Mouse (Mus musculus) natural killer cell, adult 2 months (primary cell): ENCODE measurements around the gene Arpp21.

ENCODE experiments used
- DNase-seq, 2 experiments: peaks; one replicate each; pipeline ENCODE4 v3.0.0; 2022; ENCODE audit warnings: low spot score in 2 of 2

Gene Arpp21

DNA sequence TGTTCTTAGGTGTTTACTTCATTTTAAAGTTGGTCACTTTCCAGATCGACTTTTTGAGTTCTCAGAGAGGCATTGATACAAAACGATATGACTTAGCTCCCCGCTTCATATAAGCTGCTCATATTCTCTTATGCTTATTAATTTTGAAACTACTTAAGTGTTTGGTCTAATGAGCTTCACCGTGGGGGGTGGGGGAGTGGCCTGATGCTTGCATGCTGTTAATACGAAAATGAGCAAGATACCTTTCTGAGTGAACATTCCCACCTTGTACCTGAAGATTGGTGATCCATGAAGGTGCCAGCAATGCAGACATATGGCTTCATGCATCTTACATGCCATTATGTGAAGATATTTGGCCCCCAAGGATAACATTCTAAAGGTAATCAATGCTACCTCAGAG is 4.4 kb downstream of the Arpp21 start:
- DNase-seq: no peak

DNA sequence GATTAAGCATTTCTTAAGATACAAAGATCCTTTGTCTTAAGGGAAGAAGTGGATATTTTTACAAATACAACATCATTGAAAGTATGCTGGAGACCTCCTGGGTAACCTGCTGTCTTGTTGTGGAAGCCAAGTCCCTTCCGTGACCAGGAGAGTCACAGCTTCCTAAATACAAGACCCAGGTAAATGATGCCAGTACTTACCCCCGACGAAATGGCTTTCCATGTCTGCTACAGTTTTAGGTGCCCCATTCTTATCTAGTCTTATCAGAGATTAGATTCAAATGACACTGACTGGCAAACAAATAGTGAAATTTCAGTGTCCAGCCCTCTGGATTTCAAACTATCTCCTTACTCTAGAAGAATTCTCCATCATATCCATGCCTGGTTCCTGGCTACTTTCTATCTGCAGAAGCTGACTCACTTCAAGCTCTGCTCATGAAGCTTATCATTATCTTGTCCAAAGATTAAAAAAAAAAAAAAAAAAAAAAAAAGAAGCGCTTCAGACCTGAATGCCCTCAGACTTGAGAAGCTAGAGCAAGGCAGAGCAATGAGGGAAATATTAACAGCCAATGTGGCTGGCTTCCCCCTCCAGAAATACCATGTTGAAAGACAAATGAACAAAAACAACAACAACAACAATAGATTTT is 4.9 kb downstream of the Arpp21 start:
- no peak for DNase-seq

DNA sequence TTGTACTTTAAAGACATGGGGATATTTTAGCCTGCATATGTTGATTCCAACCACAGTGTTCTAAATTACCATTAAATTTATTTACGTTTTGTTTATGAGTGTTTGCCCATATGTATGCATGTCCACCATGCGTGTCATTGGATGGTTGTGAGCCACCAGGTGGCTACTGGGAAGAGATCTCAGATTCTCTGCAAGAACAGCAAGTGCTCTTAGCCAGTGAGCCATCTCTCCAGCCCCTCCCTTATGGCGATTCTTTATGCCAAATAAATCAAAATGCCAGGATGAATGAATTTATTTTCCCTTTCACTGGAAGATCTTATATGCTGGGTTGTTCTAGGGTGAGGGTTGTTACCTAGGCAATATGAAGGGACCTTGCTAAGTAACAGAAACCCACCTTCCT is 7.3 kb downstream of the Arpp21 start:
- DNase-seq: no peak

GRCm38 (mm10) chr9:112227174-112227573 is 8.6 kb downstream of the Arpp21 start:
- DNase-seq: no peak

- DNase-seq: no peak
These were observed 9.2 kb downstream of the Arpp21 start for GRCm38 (mm10) chr9:112226511-112226910.

DNA sequence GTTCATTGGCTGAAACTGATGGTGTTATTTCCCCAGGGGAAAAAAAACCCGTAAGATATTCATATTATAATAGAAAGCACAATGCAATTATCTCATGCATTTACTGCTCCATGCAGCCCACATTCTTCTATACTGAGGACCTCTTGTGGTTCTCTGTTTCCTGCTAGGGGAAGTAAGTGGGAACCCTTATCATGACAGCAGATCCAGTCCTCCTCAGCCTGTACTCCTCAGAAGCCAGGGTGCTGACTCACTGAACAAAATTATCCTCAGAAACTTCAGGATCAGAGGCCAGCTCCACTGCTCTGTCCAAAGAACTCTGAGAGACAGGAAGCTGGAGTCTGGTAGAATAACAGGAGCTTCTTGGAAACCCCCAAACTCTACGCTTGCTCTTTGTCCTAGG is 10.7 kb downstream of the Arpp21 start:
- DNase-seq: no peak

- no peak for DNase-seq
These were observed 16.4 kb downstream of the Arpp21 start for GRCm38 (mm10) chr9:112219372-112219771.

- no peak for DNase-seq
These were observed 17.5 kb downstream of the Arpp21 start for GRCm38 (mm10) chr9:112218237-112218636.

DNA sequence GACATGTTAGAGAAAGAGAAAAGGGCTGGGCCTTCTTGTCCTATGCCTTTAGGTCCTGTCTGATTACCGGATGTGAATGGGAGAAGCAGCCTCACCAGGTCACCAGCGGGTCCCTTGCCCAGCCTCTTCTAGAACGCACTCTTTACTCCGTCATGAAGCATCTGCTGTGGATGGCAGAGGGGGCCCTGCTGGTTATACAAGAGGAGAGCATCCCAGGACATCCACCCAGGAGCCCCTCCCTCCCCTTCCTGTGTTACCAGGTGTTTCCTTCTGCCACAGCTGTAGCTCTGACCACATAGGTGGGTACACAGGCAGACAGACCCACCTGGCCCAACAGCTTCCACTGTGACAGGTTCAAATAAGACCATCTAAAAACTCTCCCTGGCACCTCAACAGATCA is 18.6 kb downstream of the Arpp21 start:
- no peak for DNase-seq

DNA sequence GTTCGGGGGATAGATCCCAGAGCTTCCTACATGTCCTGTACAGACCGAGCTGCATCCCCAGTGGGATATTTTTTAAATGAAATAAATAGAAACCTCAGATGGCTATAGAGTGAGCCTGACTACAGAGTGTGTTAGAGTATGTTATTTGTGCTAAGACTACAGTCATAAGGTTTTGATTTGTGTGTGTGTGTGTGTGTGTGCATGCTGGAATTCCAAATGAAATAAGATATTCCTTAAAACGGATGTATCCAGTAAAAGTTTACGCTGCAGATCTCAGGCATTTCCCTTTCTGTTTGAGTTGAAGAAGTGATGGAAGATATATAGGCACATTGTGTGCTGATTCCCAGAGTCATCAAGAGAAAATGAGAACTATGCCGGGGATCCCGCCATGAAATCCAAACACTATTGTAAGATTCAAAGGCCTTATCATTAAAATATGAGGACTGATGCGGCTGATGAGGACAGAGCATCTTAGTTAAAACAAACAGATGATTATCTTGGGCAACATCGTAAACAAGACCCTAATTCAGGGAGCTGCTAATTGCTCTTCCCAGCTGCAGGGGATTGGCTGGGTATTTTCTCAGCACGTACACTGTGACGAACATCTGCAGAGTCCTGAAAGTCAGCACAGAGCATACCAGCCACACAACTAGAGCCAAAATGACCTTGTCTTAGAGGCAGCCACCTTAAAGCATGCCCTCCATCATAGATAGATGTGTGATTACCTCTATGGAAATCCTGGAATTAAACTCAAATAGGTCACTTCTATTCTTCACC is 20.5 kb downstream of the Arpp21 start:
- no peak for DNase-seq

DNA sequence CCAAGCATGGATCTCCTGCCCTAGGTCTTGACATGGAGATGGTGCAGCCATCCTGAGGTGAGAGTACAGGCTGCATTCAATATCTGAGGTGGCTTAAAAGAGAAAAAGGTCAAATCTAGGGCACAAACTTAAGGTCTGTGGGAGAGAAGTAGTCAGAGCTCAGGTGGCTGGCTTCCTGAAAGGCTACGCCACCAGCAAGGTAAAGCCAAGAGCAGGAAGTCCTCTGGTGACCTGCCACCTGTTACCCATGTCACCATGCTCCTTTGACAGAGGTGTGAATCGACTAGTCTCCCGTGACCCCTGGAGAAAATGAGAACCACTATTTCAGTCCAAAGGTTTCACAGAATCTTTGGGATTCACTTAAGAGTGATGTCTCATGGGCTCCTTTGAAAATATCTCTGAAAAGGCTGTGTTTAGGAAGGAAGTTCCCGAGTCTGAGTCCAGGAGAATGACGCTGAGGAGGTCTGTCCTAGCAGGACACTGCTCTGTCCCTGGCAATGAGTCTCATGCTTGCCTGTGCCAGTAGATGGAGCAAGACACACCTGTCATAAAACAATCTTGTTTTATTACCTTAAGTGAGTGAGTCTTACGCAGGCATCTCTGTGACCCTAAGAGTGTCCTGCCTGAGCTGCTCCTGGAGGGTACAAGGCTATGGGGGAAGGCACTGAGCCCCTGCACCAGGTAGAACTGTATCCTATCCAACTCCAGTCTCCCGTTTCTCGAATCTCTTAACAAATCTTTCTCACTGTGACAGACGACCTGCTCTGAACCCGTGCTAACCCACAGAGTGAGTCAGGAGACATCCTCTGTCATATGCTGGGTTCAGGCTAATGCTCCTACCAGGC is 22.1 kb downstream of the Arpp21 start:
- DNase-seq: no peak

DNA sequence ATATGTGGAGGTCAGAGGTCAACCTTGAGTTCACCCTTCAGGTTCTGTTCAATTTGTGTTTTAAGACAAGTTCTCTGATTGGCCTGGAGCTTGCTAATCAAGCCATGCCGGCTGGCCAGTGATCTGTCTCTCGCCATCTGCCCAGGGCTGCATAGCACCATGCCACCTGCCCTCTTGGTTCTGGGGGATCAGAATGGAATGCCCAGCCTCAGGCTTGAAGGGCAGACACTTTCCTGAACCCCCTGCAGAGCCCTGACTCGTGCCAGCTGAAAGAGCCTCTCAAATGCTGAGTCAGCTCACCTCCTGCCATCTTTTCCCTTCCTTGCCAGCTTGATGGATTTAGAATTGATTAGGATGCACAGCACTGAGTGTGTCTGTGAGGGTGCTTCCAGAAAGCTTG is 25.9 kb downstream of the Arpp21 start:
- DNase-seq: no peak

DNA sequence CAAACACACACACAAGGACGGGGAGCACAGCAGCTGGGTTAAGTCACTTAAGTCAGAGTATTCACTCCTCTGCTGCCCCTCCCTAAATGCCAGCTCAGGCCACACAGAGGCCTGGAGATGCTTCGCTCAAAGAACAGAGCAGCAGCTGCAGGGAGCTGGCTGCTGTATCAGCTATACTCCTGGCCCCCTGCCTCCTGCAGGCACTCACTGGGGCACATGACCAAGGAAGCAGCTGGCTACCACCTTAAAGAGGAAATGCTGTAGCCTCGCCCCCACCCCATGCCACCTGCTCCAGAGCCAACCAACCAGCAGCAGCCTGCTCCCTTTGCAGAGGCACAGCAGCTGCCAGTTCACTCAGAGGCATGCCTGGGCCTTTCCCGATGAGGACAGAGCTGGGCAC is 28.0 kb downstream of the Arpp21 start:
- DNase-seq: peak in 1 of 2 experiments; percentile 46

GRCm38 (mm10) chr9:112198296-112198695 is 37.4 kb downstream of the Arpp21 start:
- DNase-seq: no peak

- no peak for DNase-seq
These were observed 41.7 kb downstream of the Arpp21 start for GRCm38 (mm10) chr9:112194049-112194448.

- DNase-seq: no peak
These were observed 46.3 kb downstream of the Arpp21 start for GRCm38 (mm10) chr9:112189394-112189793.

- DNase-seq: no peak
These were observed 47.3 kb downstream of the Arpp21 start for GRCm38 (mm10) chr9:112188358-112188893.

- DNase-seq: no peak
These were observed 48.1 kb downstream of the Arpp21 start for GRCm38 (mm10) chr9:112187667-112188066.

GRCm38 (mm10) chr9:112186336-112187305 is 49.1 kb downstream of the Arpp21 start:
- DNase-seq: no peak

DNA sequence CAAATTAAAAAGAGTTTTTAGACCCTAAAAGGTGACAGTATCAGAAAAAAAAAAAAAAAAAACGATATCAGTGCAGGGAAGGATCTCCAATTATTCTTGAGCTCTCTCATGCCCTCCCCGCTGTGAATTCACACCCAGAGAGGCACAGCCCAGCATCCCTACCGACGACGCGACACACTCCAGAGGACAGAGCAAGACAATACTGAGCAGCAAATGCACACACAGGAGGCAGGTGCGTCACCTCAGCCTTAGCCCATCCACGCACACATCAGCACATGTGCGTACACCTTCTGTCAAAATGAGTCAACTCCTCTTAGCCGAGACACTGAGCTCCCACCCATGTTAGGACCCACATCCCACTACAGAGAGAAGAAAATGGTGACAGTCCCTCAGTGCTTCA is 50.0 kb downstream of the Arpp21 start:
- DNase-seq: no peak

GRCm38 (mm10) chr9:112182738-112183137 is 53.0 kb downstream of the Arpp21 start:
- DNase-seq: no peak
